Mouse (Mus musculus): ENCODE data around the gene Mgat4a.

Gene Mgat4a

DNA sequence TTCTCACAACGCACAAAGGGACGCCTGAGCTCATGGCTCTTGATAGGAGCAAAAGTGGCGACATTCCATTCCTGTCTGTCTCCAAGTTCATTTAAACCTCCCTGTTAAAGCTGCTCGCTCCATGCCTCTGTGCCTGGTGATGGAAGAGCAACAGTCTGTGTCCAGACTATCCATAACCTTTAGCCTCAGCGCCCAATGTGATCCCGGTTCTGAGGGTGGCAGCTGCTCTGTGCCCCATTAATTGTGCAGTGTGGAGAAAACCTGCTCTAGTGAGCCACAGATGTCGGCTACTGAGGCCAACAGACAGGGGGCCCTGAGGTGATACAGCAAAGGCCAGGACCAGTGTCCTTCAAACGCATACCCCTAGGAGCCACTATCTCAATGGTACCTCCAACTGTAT, 141.1 kb downstream of the Mgat4a start:
- ATAC-seq (ENCODE audit: low TSS enrichment): no peak

DNA sequence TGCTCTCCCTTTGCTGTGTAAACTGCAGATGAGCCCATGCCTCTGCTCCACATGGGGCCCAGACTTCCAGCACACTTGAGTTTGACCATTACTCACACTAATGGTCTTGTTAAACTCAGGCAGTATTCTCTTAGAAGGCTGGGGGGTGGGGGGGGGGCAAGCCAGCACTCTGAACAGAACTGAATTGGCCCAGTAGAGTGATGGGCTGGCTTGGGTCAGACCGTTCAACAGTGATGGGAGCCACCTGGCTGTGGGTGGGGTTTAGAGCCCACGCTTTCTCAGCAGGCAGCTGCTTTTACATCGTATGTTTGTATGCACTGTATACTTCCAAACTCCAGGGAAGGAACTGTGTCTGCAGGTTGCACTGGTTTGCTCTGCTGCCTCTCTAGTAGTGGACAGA, 141.9 kb downstream of the Mgat4a start:
- peak; percentile 15; the same call in 1 of the 2 replicates for ATAC-seq (ENCODE audit: low TSS enrichment)

DNA sequence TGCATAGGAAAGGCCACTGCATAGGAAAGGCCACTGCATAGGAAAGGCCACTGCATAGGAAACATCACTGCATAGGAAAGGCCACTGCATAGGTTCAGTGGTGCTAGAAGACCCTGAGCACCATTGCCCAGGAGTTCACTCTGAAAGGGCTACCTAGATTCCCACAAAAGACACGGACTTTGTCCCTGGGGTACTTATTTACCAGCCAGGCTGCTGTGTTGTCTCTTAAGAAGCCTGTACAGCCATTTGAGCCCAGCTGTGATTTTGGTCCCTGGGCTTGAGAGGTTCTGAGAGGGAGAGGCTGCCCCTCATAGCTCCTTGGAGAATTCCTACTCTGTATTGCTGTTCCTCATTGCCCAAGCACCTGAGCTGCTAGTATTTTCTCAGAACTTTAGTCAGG, 144.3 kb downstream of the Mgat4a start:
- no peak for ATAC-seq (ENCODE audit: low TSS enrichment)

DNA sequence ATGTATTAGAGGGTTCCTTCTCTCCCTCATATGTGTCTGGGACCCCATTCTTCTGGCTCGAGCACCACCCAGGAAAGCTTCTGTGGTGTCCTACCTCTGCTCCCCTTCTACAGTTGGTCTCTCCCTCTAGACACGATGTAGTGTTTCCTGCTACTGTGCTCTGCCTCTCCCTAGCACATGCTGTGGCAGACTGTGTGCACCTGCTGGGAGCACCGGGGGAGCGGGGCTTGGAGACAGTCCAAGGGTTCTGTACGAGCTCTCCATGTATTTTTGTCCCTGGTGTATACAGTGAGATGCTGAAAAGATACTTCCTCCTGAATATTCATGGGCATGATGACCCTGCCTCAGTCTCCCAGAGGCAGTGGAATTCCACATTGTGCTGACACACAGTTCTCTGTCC, 147.6 kb downstream of the Mgat4a start:
- peak; percentile 64 for ATAC-seq (ENCODE audit: low TSS enrichment)

Measured in frontal cortex, adult (tissue).